Mouse (Mus musculus): ENCODE data around the gene Ypel1.

DNA sequence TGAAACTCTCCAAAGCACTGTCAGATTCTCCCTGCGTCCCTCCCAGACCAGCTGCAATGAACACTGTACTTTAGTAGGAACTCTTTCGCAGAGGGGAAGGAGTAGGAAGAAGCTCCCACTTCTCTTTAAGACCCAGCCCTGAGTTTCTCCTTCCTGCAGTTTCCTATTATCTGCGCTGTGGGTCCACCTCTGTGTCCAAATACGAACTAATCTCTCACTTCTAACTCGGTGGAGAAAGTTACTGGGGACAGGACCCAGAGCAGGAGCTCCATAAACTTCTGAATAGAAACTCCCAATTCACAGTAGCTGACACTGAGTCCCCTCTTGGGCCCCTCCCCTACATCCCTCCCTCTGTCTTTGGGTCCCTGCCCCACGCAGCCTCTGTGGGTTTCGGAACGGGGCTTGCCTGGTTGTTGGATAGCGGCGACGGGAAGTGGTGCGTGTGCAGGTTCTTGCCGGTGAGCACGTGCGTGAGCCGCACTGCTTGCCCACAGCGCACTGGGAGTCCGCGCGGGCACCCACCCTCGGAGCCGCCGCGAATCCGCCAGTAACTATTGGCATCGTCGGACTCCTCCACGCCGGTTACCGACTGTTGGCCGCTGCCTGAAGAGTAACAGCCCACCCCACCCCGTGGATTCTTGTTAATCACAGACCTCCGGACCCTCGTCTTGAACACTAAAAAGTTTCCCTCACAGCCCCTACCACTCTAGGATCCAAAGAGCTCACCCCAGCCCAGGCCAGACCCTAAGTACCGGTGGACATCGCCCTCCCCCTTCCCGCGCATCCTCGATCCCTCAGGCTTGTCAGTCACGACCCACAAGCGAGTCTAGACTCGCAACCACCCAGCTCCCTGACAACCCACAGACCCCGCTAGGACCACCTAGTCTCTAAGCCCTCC is 61.9 kb downstream of the Ypel1 start:
- TF ChIP-seq POLR2A (IDR thresholded peaks at IDR 0.05; ENCODE audit: borderline replicate concordance, extremely low read depth, low read depth, low read length) (no peak), CTCF (IDR thresholded peaks at IDR 0.05; ENCODE audit: insufficient read depth, low read length) (no peak)
